Mouse (Mus musculus) gastrocnemius, postnatal 36 days (tissue): ENCODE results near the gene Prox1. TPM values are rescaled to one million over a fixed set of nuclear protein-coding genes. Genes with fewer than 3 reads are reported as not detected.

ENCODE experiments used
- DNase-seq, 2 experiments: peaks; one replicate each; pipeline ENCODE4 v3.0.0; 2022
- intact Hi-C: fragments of 180-260 bp; cut with DNase I; formaldehyde crosslinking; loops from one replicate; pipeline ENCODE4 v1.15.1; 2025
- long read RNA-seq, 2 experiments: library from polyadenylated mRNA; stranded (forward); transcript quantifications; one replicate each; pipeline ENCODE4 v2.0.0; 2021
- total RNA-seq, 2 experiments: library from RNA; stranded (reverse); gene quantifications; 2 replicates each; pipeline ENCODE4 v1.2.3; 2021

Prox1 gene
- 1 to 10 TPM; 2.4 to 3.2 TPM for total RNA-seq
- long read RNA-seq, experiment 1 = 0 reads
- long read RNA-seq, experiment 2 = 0 reads

GRCm38 (mm10) chr1:190169911-190170818 lies at the start of gene Prox1:
Prox1 (minus strand) TSS chr1:190170714.
- intact Hi-C loops = no loop called here
- DNase-seq = peak; percentile 52 to 58

- intact Hi-C loops = no loop called here
- DNase-seq = no peak
Measured at GRCm38 (mm10) chr1:190216621-190217020, 46.1 kb upstream of the Prox1 start.

- no peak for DNase-seq
- intact Hi-C loops = no loop called here
Measured at GRCm38 (mm10) chr1:190214626-190215025, 44.1 kb upstream of the Prox1 start.

- intact Hi-C loops = no loop called here
- no peak for DNase-seq
Measured at GRCm38 (mm10) chr1:190213175-190213574, 42.7 kb upstream of the Prox1 start.

- intact Hi-C loops = no loop called here
- DNase-seq = no peak
Measured at GRCm38 (mm10) chr1:190207246-190207645, 36.7 kb upstream of the Prox1 start.

- intact Hi-C loops = no loop called here
Measured at GRCm38 (mm10) chr1:190205691-190206090, 35.2 kb upstream of the Prox1 start.

GRCm38 (mm10) chr1:190204378-190205070 lies 34.0 kb upstream of the Prox1 start:
- DNase-seq = no peak
- intact Hi-C loops = no loop called here

More at GRCm38 (mm10) chr1:190205691-190206090, 35.2 kb upstream of the Prox1 start:
- no peak for DNase-seq

GRCm38 (mm10) chr1:190201696-190202095 lies 31.2 kb upstream of the Prox1 start:
- intact Hi-C loops = no loop called here
- DNase-seq = no peak

- intact Hi-C loops = no loop called here
- no peak for DNase-seq
Measured at GRCm38 (mm10) chr1:190200996-190201395, 30.5 kb upstream of the Prox1 start.

GRCm38 (mm10) chr1:190198247-190198646 lies 27.7 kb upstream of the Prox1 start:
- DNase-seq = no peak
- intact Hi-C loops = no loop called here

GRCm38 (mm10) chr1:190192011-190192410 lies 21.5 kb upstream of the Prox1 start:
- intact Hi-C loops = no loop called here
- no peak for DNase-seq

- DNase-seq = no peak
- intact Hi-C loops = no loop called here
Measured at GRCm38 (mm10) chr1:190190231-190190965, 19.9 kb upstream of the Prox1 start.

GRCm38 (mm10) chr1:190189125-190189524 lies 18.6 kb upstream of the Prox1 start:
- no peak for DNase-seq

GRCm38 (mm10) chr1:190186336-190186735 lies 15.8 kb upstream of the Prox1 start:
- intact Hi-C loops = no loop called here
- DNase-seq = no peak

More at GRCm38 (mm10) chr1:190189125-190189524, 18.6 kb upstream of the Prox1 start:
- intact Hi-C loops = no loop called here

GRCm38 (mm10) chr1:190185284-190185683 lies 14.8 kb upstream of the Prox1 start:
- no peak for DNase-seq
- intact Hi-C loops = no loop called here

GRCm38 (mm10) chr1:190183574-190183973 lies 13.1 kb upstream of the Prox1 start:
- DNase-seq = no peak
- intact Hi-C loops = no loop called here

GRCm38 (mm10) chr1:190181765-190182164 lies 11.3 kb upstream of the Prox1 start:
- no peak for DNase-seq
- intact Hi-C loops = no loop called here

GRCm38 (mm10) chr1:190180861-190181260 lies 10.3 kb upstream of the Prox1 start:
- intact Hi-C loops = no loop called here
- no peak for DNase-seq

GRCm38 (mm10) chr1:190176961-190177360 lies 6.4 kb upstream of the Prox1 start:
- DNase-seq = no peak
- intact Hi-C loops = no loop called here
